In the genomic region with DNA sequence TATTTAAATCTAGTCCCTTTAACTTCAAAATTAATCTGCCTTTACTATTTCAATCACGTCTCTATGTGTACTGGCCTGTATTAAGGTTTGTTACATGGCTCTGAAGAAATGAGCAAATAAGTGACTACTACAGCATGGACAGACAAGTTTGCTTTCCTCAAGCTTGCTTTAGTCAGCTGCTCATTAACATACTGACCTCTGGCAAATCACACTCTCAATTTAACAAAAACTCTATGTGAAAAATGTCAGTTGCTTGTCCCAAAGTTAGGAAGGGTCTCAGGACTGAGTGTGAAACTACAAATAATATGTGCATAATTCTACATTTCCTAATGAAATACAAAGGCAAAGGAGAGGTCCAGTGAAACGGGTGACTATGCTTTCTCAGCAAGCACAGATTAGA, we compare ENCODE assay signal across 25 mouse cellular contexts.
DNase-seq lines count a peak whose midpoint lies in the region; ATAC-seq and TF ChIP-seq lines count a peak whose summit lies in the region.
"Had no signal": no experiment of that assay in that cellular context is flagged by ENCODE, and none has a peak within 500 bp of the region (broad histone marks: within the 10 kb centered on the region; RNA-seq: fewer than 3 reads in every experiment).

No protein-coding gene starts in this region.

- ATAC-seq in hindbrain, embryonic 11.5 days (ENCODE audit: low FRiP score): no peak
- no peak for ATAC-seq in hindbrain, postnatal 0 days
- no peak for ATAC-seq in forebrain, embryonic 12.5 days (ENCODE audit: low FRiP score)
- no peak for ATAC-seq in hindbrain, embryonic 15.5 days (ENCODE audit: low FRiP score, low read depth)
- ATAC-seq: intestine, embryonic 16.5 days had no signal

- H3K9me3 ChIP-seq in hindbrain, embryonic 11.5 days (ENCODE audit: control insufficient read depth, low read length): no peaks in the 10 kb centered on the region
- H3K9me3 ChIP-seq in hindbrain, postnatal 0 days (ENCODE audit: low read length): no peaks in the 10 kb centered on the region
- H3K9me3 ChIP-seq in forebrain, embryonic 12.5 days: no peaks in the 10 kb centered on the region
- no peaks in the 10 kb centered on the region for H3K9me3 ChIP-seq in hindbrain, embryonic 15.5 days
- H3K9me3 ChIP-seq: embryonic facial prominence, embryonic 12.5 days; G1E; kidney, embryonic 15.5 days; neural tube, embryonic 15.5 days had no signal

- TF ChIP-seq CTCF in hindbrain, postnatal 0 days (IDR thresholded peaks at IDR 0.05; ENCODE audit: low read depth): no peak

- DNase-seq in hindbrain, embryonic 11.5 days (ENCODE audit: low spot score): no peak
- DNase-seq in hindbrain, postnatal 0 days (ENCODE audit: low spot score): no peak
- peak; percentile 15 for DNase-seq in Muller cell, postnatal 12 days (ENCODE audit: inconsistent ontology term)
- no peak for DNase-seq in ovary, adult 18-20 months (ENCODE audit: low spot score)
- DNase-seq in urinary bladder, postnatal 4 days (ENCODE audit: low spot score in 2 of 2): no peak
- no peak for DNase-seq in cerebellum, postnatal 25 days
- DNase-seq: adrenal gland, postnatal 25 days; cerebellum, adult 18-20 months; cerebellum, postnatal 36 days; gastrocnemius, postnatal 14 days; heart, adult 18-20 months; heart, postnatal 4 days; kidney, postnatal 4 days; lung, adult 18-20 months; lung, postnatal 14 days; thymus, postnatal 14 days had no signal

- no peaks in the 10 kb centered on the region for H3K4me1 ChIP-seq in hindbrain, embryonic 11.5 days (replicated peaks; ENCODE audit: control insufficient read depth, insufficient read depth, low read length)
- H3K4me1 ChIP-seq in hindbrain, postnatal 0 days (ENCODE audit: insufficient read depth, low read length): 0 out of 2 replicates have a peak, but pooled peaks cover 5% of the 10 kb centered on the region
- peaks cover 33% of the 10 kb centered on the region for H3K4me1 ChIP-seq in forebrain, embryonic 12.5 days
- peaks cover 14% of the 10 kb centered on the region for H3K4me1 ChIP-seq in hindbrain, embryonic 15.5 days (replicated peaks)
- H3K4me1 ChIP-seq: kidney, embryonic 15.5 days had no signal

- WGBS in hindbrain, embryonic 11.5 days: 41% methylated on average over 2 of the region's 2 CpGs
- 21% methylated on average over 2 of the region's 2 CpGs for WGBS in hindbrain, postnatal 0 days
- 19% methylated on average over 2 of the region's 2 CpGs for WGBS in forebrain, embryonic 12.5 days
- 23% methylated on average over 2 of the region's 2 CpGs for WGBS in hindbrain, embryonic 15.5 days

- H3K27ac ChIP-seq in hindbrain, embryonic 11.5 days (ENCODE audit: low read depth, low read length): peak overlapping the region; percentile 67
- no peak overlapping the region for H3K27ac ChIP-seq in hindbrain, postnatal 0 days
- peak overlapping the region; percentile 67 for H3K27ac ChIP-seq in forebrain, embryonic 12.5 days
- 0 out of 2 replicates have a peak overlapping the region, but pooled peaks have one; percentile 0 for H3K27ac ChIP-seq in hindbrain, embryonic 15.5 days (replicated peaks)
- H3K27ac ChIP-seq: embryonic facial prominence, embryonic 12.5 days; kidney, embryonic 15.5 days; neural tube, embryonic 15.5 days had no signal

- H3K27me3 ChIP-seq in hindbrain, embryonic 11.5 days (ENCODE audit: control insufficient read depth, insufficient read depth, low read length): no peaks in the 10 kb centered on the region
- H3K27me3 ChIP-seq in hindbrain, postnatal 0 days (ENCODE audit: insufficient read depth, low read length): no peaks in the 10 kb centered on the region
- H3K27me3 ChIP-seq in forebrain, embryonic 12.5 days: no peaks in the 10 kb centered on the region
- no peaks in the 10 kb centered on the region for H3K27me3 ChIP-seq in hindbrain, embryonic 15.5 days
- H3K27me3 ChIP-seq: embryonic facial prominence, embryonic 12.5 days; kidney, embryonic 15.5 days; neural tube, embryonic 15.5 days had no signal

- H3K4me2 ChIP-seq in hindbrain, embryonic 11.5 days (replicated peaks; ENCODE audit: low read depth, low read length): no peak overlapping the region
- H3K4me2 ChIP-seq in hindbrain, postnatal 0 days (ENCODE audit: low read depth, low read length): no peak overlapping the region
- H3K4me2 ChIP-seq in forebrain, embryonic 12.5 days: no peak overlapping the region
- H3K4me2 ChIP-seq in hindbrain, embryonic 15.5 days: no peak overlapping the region
- H3K4me2 ChIP-seq: embryonic facial prominence, embryonic 12.5 days; kidney, embryonic 15.5 days; liver, embryonic 11.5 days; neural tube, embryonic 15.5 days had no signal

- no peak overlapping the region for H3K4me3 ChIP-seq in hindbrain, embryonic 11.5 days (ENCODE audit: low read depth, low read length)
- no peak overlapping the region for H3K4me3 ChIP-seq in hindbrain, postnatal 0 days (ENCODE audit: low read length)
- no peak overlapping the region for H3K4me3 ChIP-seq in forebrain, embryonic 12.5 days (replicated peaks)
- H3K4me3 ChIP-seq in hindbrain, embryonic 15.5 days: no peak overlapping the region
- H3K4me3 ChIP-seq: embryonic facial prominence, embryonic 12.5 days; erythroblast, embryonic 14.5 days; kidney, embryonic 15.5 days; neural tube, embryonic 15.5 days had no signal

- H3K36me3 ChIP-seq in hindbrain, embryonic 11.5 days (ENCODE audit: control insufficient read depth, insufficient read depth, low read length): no peaks in the 10 kb centered on the region
- no peaks in the 10 kb centered on the region for H3K36me3 ChIP-seq in hindbrain, postnatal 0 days (ENCODE audit: insufficient read depth, low read length)
- no peaks in the 10 kb centered on the region for H3K36me3 ChIP-seq in forebrain, embryonic 12.5 days (replicated peaks)
- H3K36me3 ChIP-seq in hindbrain, embryonic 15.5 days: no peaks in the 10 kb centered on the region
- H3K36me3 ChIP-seq: embryonic facial prominence, embryonic 12.5 days; G1E; kidney, embryonic 15.5 days; neural tube, embryonic 15.5 days had no signal

- H3K9ac ChIP-seq in hindbrain, embryonic 11.5 days (ENCODE audit: low read depth, low read length): no peak overlapping the region
- H3K9ac ChIP-seq in hindbrain, postnatal 0 days (replicated peaks; ENCODE audit: low read length): no peak overlapping the region
- H3K9ac ChIP-seq in forebrain, embryonic 12.5 days: no peak overlapping the region
- no peak overlapping the region for H3K9ac ChIP-seq in hindbrain, embryonic 15.5 days
- H3K9ac ChIP-seq: embryonic facial prominence, embryonic 12.5 days; kidney, embryonic 15.5 days; neural tube, embryonic 15.5 days had no signal
